Mouse (Mus musculus): ENCODE measurements around the gene Pax8. TPM values are rescaled to one million over a fixed set of nuclear protein-coding genes. Genes with fewer than 3 reads are reported as not detected.

Pax8 gene
- not detected for total RNA-seq (2021)

DNA sequence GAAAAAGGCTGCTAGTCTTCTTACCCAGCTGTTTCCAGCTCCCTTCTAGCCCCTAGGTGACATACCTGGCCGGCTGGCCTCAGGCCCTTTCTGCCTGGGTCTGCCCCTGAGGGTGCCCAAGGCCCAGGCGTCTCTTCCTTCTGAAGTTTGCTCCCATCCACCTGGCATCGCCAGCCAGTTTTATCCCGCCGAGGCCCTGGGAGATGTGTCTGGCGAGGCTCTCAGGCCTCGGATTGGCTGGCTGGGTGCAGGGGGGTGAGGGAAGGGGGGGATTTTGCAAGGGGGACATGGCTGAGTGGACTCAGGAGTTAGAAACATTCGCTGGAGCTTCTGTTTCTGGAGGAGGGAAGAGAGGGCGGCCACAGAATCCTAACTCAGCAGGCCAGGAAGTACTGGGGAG, at the start of gene Pax8:
Gene Pax8, minus strand, starts transcription at position 180 of the 400 bp plus-strand sequence.
- intact Hi-C loops (cut with DNase I) = no loop called here
- DNase-seq = no peak

DNA sequence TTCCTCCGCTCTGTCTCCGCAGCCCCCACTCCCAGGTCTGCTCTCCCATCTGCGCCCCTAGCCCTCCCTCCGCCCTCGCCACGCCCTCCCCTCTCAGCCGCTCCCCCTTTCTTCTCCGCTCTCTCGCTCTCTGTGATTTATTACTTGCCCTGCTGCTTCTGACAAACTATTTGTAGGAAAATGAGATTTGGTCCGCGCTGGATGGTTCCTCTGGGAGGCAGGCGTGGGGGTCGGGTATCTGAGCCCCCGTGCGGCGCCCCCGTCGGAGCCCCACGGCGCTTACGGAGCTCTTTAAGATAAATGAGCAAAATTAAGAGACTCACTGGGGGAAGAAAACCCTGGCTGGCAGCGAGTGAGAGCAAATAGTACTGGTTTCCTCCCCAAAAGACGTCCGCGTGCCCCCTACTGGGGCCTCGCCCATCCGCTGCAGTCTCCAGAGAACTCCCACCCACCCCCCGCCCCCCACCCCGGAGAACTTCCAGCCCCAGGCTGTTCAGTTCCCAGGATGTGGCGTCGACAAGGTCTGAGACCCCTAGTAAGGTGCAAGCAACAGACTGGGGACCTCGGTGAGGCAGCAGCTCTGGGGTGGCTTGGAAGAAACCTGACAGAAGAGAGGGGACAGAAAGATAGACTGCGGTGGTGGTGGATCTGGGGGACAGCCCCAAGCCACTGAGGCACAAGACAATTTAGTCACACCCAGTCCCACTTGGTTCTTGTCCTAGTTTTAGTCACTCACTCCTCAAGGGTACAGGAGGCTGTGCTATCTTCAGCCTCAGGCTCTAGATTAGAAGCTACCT, 46.2 kb upstream of the Pax8 start:
- peak in 1 of 2 experiments; percentile 11 for DNase-seq
- intact Hi-C loops (cut with DNase I) = no loop called here

DNA sequence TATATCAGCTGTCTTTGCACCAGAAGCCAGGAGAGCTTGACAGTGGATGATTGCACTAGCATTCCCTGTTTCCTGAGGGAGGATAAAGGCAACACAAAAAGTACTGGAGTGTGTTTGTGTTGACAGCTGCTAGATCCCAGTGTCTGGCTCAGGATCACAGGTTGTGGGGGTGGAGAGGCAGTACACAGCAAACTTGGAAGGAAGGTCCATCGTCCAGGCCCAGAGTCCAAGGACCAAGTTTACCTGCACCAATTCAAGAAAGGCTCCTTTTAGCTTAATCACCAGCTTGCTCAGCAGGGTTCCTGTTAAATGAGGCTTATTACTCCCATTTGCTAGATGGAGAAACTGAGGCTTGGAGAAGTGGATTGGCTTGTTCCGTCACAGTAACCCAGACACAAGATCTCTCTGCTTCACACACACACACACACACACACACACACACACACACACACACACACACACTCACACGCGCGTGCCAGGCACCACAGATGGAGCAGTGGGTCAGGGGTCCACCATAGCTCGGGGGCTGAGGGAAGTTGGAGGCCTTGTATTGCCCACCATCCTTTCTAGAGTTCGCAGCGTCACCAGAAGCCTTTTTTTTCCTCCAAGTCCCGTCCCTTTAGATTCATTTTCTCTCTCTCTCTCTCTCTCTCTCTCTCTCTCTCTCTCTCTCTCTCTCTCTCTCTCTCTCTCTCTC, 45.3 kb upstream of the Pax8 start:
- intact Hi-C loops (cut with DNase I) = no loop called here
- DNase-seq = no peak

DNA sequence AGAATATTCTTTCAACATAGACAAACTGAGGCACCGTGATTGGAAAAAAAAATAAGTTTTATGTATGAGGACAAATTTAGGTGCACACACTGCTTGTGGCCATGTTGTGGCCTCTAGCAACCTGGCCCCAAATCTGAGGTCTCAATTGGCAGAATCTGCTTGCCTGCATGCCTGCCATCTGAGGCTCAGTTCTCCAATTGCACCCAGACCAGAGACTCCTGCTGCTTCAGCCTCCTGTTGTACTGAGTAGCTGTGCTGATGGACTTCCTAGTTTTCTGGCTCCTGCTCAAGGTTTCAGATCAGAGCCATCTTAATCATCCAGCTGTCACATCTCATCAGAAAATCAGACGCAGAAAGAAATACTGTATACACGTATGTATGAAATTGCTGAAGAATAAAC, 41.5 kb upstream of the Pax8 start:
- intact Hi-C loops (cut with DNase I) = no loop called here
- DNase-seq = no peak

DNA sequence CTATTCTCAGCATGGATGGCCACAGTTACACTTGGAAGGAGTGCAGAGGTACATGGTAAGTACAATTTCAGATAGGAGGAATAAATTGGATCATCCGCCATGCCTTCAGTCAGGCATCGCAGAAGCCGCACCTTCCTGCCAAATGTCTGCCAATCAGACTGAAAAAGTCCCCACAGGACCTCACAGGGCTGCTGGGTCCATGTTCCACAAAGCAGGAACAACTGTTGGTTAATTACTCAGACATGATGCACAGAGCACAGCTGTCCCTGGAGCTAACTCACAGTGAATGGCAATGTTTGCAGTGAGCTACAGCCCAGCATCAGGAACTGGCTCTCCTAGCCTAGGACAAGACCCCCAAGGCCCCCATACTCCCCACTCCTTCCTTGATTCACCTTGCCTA, 32.0 kb upstream of the Pax8 start:
- intact Hi-C loops (cut with DNase I) = no loop called here
- no peak for DNase-seq

DNA sequence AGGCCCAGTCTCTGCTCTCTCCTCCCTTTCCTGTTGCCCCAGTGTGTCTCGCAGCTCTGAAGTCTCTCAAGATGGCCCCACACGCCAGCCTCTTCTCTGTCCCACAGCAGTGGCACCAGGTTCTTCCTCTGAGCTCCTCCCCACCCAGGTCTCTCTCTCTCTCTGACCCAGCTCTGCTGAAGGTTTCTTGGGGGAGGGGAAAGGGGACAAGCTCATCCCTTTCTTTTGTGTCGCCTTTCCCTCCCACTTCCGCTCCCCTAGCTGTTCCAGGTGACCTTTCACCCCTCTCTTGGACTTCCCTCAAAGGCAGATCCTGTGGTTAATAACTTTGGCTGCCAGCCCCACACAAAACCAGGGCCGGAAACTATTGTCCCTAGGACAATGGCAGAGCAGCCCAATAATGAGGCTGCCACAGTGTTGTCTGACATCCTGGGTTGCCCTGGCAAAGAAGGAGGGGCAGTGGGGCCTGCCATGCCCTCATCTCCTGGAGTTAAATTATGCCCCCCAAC, 27.6 kb upstream of the Pax8 start:
- DNase-seq = peak; percentile 32 to 58
- intact Hi-C loops (cut with DNase I) = no loop called here

DNA sequence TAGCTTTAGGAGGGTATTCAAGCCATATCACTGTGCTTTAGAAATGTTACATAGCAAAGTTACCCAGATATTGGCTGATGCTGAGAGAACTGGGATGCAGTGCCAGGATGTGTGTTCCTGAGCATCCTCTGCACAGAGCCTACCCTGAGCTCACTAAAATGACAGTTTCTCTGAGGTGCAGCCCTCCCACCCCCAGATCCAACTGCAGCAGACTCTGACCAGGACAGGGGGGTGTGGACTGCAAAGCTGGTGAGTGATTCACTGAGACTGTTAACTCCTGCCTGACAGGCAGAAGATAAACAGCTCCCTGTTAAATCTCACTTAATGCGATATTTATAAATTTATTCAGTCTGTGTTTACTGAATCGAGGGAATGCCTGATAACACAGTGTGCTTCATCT, 25.5 kb upstream of the Pax8 start:
- intact Hi-C loops (cut with DNase I) = no loop called here
- no peak for DNase-seq

DNA sequence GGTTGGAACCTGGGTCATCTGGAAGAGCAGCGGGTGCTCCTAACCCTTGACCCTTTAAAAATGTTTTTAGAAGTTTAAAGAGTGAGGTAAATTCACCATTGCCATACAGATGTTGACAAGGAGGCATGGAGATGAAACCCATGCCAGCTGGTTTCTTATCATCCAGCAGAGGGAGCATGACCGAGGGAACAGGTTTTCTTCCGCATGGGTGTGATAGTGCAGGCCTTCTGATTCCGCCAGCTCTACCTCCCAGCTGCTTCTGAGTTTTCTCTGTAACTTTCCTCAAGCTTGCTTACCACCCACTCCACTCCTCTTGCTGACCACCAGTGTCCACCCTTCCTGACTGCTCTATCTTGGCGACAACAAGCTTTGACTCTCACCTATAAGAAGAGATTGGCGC, 15.2 kb upstream of the Pax8 start:
- intact Hi-C loops (cut with DNase I) = loop anchor here (2.0 kb wide), 2 partner anchors 78 to 82 kb away; no protein-coding TSS in a partner anchor
- peak in 1 of 2 experiments; percentile 15 for DNase-seq

DNA sequence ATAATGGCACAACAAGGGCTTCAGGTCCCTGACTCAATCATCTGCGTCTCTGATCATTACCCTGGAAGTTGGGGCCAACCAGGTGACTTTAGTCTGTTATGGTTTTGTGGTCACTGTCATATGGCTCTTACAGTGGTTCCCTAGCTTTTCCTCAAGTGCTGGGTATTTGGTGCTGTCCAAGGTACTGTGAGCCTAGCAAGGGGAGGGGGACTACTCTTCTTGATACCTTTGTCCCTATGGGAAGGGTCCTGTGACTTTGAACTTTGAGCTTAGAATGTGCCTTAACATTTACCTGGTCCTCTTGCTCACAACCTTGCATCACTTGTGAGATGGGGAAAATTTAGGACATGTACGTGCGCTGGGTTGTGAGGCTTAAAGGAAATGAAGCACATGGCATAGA, 13.3 kb upstream of the Pax8 start:
- intact Hi-C loops (cut with DNase I) = no loop called here

DNA sequence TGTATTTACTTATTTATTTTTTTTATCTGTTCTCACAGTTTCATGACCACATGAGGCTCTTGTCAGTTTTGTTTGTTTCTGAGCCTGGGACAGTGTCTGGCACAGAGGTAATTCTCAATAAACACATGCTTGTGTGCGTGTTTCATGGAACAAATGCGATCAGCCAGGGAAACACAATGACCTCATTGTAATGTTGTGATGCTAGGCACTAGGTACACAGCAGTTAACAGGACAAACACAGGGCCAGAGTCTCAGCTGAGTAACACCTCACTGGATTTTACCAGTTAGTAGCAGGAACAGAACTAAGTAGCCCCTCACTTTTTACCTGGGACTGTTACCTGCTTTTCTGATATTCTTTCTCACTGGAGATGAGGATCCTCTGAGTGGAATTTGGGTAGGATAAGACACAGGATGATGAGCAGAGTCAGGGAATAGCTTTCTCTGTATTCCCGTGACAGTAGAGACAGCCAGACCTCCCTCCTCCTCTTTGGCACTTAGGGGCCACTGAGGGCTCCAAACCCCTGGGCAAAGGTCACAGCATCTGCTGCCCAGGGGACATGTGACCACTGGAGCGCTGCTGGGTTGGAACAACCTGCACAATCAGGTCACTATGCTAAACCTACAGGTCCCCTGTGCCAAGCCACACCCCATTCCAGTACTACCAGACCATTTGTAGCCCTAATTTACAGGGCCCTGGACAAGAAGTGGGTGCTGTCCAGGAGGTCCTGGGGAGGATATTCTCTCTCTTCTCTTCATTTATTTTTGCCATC, 11.8 kb upstream of the Pax8 start:
- intact Hi-C loops (cut with DNase I) = no loop called here
- DNase-seq = no peak

More for the DNA sequence above, 13.3 kb upstream of the Pax8 start:
- no peak for DNase-seq

DNA sequence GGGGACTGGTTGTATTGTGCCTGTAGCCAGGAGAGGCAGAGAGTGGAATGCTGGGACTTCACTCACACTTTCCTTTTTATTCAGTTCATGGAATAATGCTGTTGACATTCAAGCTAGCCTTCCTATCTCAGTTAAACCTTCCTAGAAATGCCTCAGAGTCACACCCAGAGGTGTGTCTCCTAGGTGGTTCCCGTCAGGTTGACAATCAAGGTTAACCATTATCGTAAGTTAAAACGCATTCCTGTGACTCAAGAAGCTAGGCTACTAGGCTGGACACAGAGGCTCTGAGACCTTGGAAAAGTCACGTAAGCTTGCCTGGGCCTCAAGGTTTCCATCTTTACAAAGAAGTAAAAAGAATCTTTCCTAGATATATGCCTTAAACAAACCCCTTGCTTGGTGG, 10.0 kb upstream of the Pax8 start:
- intact Hi-C loops (cut with DNase I) = no loop called here
- DNase-seq = no peak

DNA sequence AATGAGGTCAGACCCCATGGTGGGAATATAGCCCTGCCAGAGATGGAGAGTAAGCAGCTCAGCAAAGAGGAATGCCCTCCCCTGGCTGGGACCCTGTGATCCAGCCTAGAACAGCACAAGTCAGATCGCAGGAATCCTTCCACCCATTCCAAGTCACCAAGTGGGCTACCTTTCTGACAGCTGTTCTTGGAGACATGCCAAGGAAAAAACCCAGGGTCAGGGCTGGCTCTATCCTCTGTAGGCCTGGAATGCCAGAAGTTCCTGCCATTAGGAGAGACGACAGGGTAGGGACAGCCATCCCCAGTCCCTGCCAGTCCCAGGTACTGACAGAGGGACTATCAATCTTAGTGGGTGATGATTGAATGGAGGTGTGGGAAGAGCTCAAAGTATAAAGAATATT, 4.5 kb upstream of the Pax8 start:
- no peak for DNase-seq
- intact Hi-C loops (cut with DNase I) = no loop called here

DNA sequence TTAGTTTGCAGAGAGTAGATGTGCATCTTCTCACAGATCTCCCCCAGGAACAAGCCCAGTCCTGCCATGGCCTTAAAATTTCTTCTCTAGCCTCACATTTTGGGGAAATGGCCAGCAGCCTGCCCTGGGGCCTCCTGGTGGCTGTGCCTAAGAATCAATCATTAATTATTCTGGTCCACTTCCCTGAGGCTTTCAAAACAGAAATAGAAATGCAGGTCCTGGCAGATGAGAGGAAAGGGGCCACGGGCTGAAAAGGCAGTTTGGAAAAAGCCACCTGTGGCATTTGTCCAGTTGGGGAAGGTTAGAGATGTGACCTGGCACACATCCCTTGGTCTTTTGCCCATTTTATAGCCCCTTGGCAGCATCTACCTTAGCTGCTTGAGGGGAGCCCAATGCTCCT, 3.8 kb upstream of the Pax8 start:
- intact Hi-C loops (cut with DNase I) = no loop called here
- no peak for DNase-seq

DNA sequence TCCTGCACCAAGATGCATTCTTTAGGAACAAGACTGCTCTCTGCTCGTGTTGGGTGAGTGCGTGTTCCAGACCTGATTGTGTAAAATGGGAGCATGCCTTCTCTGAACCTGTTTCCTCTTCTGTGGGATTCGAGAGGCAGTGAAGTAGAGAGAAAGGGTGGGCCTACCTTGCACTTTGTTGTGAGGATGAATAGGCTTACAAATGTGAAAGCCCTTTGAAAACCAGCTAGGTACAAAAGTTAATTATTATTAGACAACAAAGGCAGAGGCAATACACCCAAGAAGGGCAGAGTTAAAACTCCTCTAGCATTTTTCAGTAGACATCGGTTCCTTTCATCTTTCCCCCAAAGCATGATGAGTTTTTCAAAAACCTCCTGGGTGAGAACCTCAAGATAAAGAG, 3.2 kb upstream of the Pax8 start:
- intact Hi-C loops (cut with DNase I) = no loop called here
- DNase-seq = no peak

DNA sequence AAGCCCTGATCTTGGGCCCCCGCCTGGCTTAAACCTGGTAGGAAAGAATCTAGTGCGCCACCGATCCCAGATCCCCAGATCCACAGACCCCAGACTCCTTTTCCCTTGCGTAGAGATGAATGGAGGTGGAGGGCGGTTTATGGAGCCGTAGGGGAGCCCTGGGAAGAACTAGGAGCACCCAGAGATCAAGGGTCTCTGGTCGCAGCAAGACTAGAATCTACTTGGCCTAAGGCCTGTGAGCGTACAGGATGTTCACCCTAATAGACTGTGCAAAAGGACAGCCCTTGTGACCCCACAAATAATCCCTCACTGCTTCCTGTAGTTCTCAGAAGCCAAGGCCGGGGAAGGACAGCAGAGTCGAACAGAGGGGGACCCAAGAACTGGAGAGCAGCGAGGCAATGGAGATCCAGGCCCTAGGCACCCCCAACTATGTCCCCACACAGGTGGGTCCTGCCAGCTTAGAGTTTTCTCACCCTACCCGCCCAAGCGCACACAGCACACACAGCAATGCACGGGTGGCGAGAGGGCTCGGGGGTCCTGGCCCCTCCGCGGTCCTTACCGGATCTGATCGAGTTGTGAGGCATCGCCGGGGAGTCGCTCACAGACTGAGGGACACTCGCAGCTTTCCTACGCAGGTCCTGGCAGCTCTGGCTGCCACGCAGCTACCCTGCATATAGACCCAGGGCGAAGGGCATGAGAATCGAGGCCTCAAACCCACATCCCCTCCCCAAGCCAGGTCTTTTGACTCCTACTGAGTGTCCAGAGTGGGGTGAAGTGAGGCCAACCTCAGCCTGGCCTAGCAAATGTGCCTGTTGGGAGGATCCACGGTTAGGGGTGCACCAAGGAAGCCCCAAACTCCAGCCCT, 653 bp downstream of the Pax8 start:
- no peak for DNase-seq

DNA sequence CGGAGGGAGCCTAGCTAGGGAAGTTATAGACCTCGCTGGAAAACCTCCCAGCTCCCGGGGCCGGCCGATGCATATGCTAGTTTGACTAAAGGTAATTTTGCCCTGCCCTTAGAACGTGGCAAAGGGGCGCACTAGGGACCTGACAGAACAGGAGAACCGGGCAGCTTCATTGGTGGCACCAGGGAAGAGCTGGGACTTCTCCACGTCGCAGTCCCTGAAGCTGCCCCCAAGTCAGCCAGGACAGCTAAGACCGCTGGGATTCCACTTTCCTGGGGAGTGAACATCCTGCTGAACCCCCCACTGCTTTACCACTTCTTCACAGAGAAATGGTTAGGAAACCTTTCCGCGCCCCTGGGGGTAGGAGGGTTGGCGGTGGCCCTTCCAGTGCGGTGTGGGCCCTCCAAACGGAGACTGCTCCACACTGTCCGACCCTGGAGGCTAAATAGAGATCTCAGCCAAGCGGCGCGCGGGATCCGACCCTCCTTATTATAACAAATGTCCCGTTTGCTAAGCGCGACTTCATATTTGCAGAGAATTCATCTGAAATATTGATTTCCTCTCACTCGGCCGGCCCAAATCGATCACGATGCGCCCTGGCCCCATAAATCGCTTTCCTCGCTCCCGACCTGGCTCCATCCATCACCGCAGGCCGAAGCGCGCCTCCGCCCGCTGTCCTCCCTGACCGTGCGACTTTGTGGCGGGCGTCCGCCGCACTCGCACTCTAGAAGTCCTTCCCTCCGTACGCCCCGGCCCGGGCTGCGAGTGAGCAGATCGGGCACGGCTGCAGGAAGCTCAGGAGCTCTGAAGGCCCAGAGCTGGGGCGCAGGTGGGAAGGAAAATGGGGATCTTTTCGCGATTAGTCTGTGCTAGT, 1.5 kb downstream of the Pax8 start:
- DNase-seq = no peak
- intact Hi-C loops (cut with DNase I) = loop anchor here (5.0 kb wide), 1 partner anchor 53 kb away; no protein-coding TSS in a partner anchor

More for the DNA sequence above, 653 bp downstream of the Pax8 start:
- intact Hi-C loops (cut with DNase I) = loop anchor here (5.0 kb wide), 1 partner anchor 53 kb away; no protein-coding TSS in a partner anchor

DNA sequence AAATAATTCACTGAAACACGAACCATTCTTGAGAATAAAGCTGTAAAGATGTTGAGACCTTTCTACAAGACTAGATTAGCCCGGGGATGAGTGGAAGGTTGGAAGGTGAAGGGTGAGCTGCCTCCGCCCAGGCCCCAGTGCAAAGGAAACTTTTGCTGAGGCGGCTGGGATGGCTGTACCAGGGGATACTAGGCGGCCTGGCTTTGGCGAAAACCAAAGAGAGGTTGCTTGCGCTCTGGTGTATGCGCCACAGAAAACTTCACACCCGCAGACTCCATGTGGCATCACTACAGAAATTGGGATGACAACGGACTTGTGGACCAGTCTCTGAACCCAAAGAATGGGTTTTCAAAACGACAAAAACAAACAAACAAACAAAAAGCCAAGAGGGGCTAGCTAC, 2.7 kb downstream of the Pax8 start:
- intact Hi-C loops (cut with DNase I) = loop anchor here (5.0 kb wide), 1 partner anchor 55 kb away; no protein-coding TSS in a partner anchor
- DNase-seq = no peak

DNA sequence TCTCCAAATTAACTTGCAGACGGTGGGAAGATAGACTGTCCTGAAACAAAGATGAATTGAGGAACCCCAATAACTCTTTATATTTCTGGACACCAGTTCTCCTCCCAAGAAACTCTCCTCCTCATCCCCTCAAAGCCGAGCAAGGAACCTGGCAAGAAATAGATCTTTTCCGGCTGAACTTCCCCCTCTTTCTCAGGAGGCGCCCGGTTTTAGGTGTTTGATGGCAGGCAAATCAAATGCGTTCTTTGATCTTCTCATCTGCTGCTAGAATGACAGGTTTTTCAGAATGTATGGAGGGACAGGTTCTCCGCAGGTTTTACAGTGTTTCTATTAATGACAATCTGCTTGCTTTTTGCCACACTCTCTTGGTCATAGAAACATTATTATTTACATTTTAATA, 3.3 kb downstream of the Pax8 start:
- no peak for DNase-seq
- intact Hi-C loops (cut with DNase I) = loop anchor here (5.0 kb wide), 1 partner anchor 55 kb away; no protein-coding TSS in a partner anchor

DNA sequence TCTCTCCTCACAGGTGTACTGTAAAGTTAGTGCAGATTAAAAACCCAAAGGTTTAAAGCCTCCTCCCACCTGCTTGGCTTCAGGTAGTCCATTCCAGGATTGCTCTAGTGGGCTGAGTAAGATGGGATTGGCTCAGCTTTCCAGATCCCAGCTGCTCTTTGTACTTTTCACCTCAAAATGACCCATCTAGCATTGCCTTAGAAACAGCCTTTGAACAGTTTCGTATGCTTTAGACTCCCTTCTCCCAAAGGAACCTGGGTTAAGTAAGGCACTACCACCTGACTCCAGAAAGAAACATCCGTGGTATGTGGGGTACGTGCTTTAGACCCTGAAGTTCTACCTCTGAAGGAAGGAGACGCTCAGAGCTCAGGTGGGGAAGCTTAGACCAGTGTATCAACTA, 6.3 kb downstream of the Pax8 start:
- intact Hi-C loops (cut with DNase I) = no loop called here
- no peak for DNase-seq
